Mouse (Mus musculus) frontal cortex, adult 2 months (tissue): ENCODE data around the gene Bend4. TPM values are rescaled to one million over a fixed set of nuclear protein-coding genes. Genes with fewer than 3 reads are reported as not detected.

Experiments
- DNase-seq, 2 experiments: peaks; one replicate each; pipeline ENCODE4 v3.0.0; 2022; ENCODE audit warnings: low spot score in 1 of 2; ENCODE audit errors: extremely low spot score in 1 of 2
- polyA plus RNA-seq: library from polyadenylated mRNA; depleted of rRNA; stranded (reverse); fragments of >200 nt; gene quantifications from 2 replicates; pipeline ENCODE4 v1.2.3, GENCODE M21; 2012; rRNA removed

Gene Bend4
- 3.8 TPM in 2 replicates for polyA plus RNA-seq

DNA sequence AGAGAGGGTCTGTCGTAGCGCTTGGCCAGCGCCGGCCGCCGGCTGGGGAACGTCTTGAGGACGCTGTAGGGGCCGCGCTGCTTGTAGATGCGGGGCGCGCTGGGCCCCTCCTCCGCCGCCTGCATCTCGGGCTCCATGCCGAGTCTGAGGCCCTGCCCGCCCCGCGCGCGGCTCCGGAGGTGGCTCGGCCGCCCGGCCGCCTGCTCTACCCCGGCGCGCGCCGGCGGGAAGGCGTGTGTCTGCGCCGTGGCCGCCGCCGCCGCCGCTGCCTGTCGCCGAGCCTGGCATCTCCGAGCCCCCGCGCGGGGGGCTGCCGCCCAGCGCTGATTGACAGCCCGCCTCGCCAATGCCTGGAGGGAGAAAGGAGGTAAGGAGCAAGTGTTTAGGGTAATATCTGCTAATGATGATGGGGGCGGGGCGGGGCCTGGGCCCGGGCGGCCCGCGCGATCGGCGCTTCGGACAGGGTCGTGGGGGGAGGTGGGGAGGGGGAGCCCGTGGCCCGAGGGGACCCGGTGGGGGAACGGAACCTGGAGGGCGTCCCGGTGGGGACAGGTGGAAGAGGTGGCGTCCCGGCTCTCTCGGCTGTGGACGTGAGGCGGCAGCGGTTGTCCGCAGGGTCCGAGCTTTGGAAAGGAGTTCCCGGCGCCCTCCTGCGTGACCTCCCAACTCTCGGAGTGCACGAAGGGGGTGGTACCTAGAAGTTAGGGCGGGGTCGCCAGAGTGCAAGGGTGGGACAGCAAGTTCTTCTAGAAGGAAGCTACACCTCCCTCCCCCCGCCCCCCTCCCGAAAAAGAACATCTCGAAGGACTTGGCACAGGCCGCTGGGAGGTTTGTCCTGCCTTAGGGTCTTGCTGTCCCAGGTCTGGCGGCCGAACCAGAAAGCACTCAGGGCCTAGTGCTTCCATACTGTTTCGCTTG lies at the start of gene Bend4:
Gene Bend4, minus strand, starts transcription at position 868 of the 918 bp plus-strand sequence.
- peak; percentile 50 to 76 for DNase-seq

GRCm38 (mm10) chr5:67473723-67474122 lies 45.6 kb upstream of the Bend4 start:
- no peak for DNase-seq

DNA sequence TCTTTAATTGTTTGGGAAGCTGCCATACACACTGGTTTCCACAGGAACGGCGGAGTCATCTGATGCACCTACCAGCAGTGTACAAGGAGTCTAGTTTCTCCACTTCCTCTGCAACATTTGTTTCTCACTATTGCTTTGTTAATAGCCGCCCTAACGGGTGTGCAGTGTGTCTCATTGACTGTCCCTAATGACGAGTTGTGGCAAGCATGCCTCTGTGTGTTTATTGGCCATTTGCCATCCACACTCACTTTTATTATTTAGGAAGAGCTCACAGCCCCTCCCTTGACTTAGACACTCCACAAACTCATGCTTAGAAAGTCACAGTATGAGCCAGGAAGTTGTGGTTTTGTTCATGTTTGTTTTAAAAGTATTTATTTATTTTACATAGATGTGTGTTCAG lies 45.0 kb upstream of the Bend4 start:
- DNase-seq = no peak

DNA sequence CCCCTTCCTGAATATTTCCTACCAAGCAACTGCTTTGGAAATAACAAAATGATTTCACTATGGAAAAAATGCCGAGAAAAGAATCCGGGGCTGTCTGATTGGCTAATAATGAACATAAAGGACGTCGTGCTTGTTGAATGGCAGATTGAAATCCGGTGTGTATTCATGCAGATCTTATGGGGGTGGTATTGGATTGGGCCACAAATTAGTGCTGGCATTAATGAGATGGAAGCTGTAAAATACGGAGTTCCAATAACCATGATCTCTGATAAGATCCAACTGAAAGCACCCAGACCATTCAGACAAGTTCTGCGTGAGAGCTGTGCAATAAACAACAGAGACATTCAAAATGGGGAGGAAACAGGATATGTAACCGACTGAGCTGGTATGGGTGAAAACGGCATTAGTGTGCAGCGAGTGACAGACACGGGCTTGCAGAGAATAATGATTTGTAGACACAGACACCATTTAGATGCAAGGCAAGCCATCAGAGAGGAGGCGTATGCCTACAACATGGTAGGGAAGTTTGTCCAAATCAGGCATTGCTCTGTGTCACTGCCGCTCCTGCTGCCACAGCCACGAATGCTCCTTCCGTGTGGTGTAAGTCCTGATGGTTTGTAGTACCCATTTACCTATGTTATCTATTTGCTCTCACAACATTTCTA lies 38.9 kb upstream of the Bend4 start:
- no peak for DNase-seq

DNA sequence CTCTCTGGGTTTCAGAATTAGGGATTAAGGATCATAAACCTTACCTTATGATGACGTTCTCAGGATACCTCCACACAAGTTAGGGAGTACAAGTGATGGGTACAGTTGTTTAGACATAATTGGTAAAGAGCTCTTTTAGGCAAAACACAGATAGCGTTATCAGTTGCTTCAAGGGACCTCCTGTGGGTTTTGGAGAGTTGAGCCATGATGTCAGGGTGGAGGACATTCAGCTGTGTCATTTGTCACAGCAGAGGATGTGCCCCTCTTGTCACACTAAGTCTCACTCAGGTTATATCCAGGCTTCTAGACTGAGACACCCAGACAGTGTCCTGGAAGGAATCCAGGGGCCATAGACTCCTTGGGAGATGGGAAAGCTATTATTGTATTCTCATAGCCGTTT lies 36.8 kb upstream of the Bend4 start:
- DNase-seq = no peak

DNA sequence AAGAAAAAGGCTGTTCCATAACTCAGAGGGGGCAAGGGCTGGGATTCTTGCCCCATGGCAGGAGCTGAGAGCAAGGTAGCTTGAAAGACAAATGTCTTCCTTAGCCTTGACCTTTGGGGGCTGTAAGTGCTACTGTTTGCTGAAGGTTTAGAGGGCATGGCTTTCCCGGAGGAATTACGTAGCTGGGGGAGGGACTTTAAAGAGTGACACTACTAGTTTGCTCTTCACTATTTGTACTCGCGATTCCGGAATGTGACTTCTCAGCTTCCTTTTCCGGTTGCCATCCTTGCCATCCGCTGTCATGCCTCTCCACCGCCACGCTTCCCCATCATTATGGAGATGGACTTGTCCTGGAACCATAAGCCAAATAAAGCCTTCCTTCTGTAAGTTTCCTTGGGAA lies 35.5 kb upstream of the Bend4 start:
- DNase-seq = no peak

GRCm38 (mm10) chr5:67462331-67462730 lies 34.2 kb upstream of the Bend4 start:
- DNase-seq = no peak

GRCm38 (mm10) chr5:67456841-67457240 lies 28.7 kb upstream of the Bend4 start:
- no peak for DNase-seq

- no peak for DNase-seq
Observed at GRCm38 (mm10) chr5:67454282-67454681, 26.2 kb upstream of the Bend4 start.

GRCm38 (mm10) chr5:67449957-67450630 lies 22.0 kb upstream of the Bend4 start:
- DNase-seq = no peak

DNA sequence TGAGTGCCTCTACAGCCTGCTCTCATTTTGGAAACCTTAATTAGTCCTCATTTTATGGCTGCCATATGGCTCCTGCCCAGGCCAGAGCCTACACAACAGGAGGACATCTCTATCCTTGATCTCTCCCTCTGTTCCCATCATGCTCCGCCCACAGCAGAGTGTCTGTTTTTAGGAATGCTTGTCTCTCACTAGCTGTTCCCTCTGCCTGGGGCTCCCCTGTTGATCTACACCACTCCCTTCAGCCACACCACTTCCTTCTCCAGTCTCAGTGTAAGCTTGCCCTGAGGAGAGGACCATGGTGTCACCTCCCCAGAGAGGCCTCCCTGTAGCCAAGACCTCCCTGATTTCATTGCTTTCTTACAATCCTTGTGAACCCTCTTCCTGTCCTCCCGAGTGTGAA lies 18.4 kb upstream of the Bend4 start:
- DNase-seq = no peak

GRCm38 (mm10) chr5:67444217-67445050 lies 16.3 kb upstream of the Bend4 start:
- DNase-seq = no peak

- DNase-seq = no peak
Observed at GRCm38 (mm10) chr5:67442813-67443450, 14.8 kb upstream of the Bend4 start.

DNA sequence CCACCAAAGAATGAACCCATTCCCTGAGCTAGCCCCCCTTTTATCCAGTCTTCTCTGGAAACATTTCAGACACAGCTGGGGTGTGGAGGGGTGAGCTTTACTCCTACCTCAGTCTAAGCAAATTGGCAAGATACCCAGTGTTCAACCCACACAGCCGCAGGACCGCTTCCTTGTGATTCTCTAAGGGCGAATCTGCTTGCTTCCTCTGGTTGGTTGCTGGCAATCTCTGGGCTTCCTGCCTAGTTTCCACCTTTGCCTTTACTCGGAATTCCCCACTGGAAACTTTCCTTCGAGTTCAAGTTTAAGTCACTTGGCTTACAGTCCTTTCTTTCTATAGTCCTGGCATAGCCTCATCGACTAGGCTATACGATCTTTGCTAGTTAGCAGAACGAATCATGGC lies 12.5 kb upstream of the Bend4 start:
- DNase-seq = peak in 1 of 2 experiments; percentile 71

- no peak for DNase-seq
Observed at GRCm38 (mm10) chr5:67437403-67437802, 9.3 kb upstream of the Bend4 start.

- no peak for DNase-seq
Observed at GRCm38 (mm10) chr5:67426478-67427442, 1.4 kb downstream of the Bend4 start.

DNA sequence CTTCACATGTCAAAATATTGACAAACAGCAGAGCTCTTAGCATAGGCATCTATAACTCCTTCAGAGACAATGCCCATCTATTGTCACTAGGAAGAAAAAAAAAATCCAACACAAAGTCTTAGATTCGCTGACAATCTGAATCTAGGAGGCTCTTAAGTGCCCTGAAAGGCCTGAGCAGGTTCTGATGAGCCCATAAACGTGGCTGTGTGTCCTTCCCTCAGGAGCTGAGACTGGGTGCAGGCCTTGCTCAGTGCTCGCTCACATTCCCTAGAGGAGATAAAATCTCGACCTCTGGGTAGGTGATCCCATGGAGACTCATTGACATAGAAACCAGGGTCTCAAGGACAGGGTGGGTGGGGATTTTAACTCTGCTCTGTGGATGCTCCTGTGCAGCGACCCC lies 2.1 kb downstream of the Bend4 start:
- no peak for DNase-seq

DNA sequence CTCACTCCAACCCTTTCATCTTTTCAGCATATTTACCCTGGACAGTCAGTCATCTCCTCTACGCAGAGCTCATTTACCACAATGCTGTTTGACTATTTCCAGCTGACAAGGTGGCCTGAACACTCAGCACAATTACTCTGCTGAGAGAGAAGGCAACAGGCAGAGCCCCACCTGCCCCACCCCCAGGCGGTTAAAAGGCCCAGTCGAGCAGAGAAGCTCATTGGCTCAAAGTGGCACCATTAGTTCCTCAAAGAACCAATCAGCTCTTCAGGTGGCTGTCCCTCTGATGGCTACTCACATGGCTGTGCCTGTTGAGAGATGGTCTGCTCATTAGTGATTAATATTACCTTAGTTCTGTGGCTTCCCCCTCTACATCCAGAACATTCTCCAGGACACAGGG lies 3.5 kb downstream of the Bend4 start:
- DNase-seq = no peak

GRCm38 (mm10) chr5:67423963-67424362 lies 4.1 kb downstream of the Bend4 start:
- DNase-seq = no peak
